Mouse (Mus musculus) spleen, adult 2 months (tissue): ENCODE measurements around the gene Map3k7cl. TPM values are rescaled to one million over a fixed set of nuclear protein-coding genes. Genes with fewer than 3 reads are reported as not detected.

Experiments used
- DNase-seq, 2 experiments: peaks; one replicate each; pipeline versions ENCODE4 v3.0.0 to v3.0.0-alpha.2; 2012 to 2021; ENCODE audit warnings: low spot score in 2 of 2, low read depth in 1 of 2
- H3K27ac ChIP-seq: fragments of 200-500 bp; 2 replicates; pipeline ENCODE4 v1.5.1; 2012; ENCODE audit warnings: low read length, inconsistent platforms; ENCODE audit not compliant: insufficient read depth
- H3K27me3 ChIP-seq: fragments of 200-500 bp; 2 replicates; pipeline ENCODE4 v1.6.1; 2012; ENCODE audit warnings: mild to moderate bottlenecking, moderate library complexity, low read length, inconsistent platforms; ENCODE audit not compliant: control insufficient read depth, insufficient read depth
- H3K36me3 ChIP-seq: fragments of 200-500 bp; 2 replicates; pipeline ENCODE4 v1.6.1; 2012; ENCODE audit warnings: mild to moderate bottlenecking, low read length, inconsistent platforms; ENCODE audit not compliant: control insufficient read depth, insufficient read depth
- H3K4me1 ChIP-seq: fragments of 200-500 bp; 2 replicates; pipeline ENCODE4 v1.6.1; 2011; ENCODE audit warnings: inconsistent platforms; ENCODE audit not compliant: control insufficient read depth, insufficient read depth, insufficient read length
- H3K4me3 ChIP-seq: fragments of 200-500 bp; 2 replicates; pipeline ENCODE4 v1.5.1; 2011; ENCODE audit warnings: mild to moderate bottlenecking, inconsistent platforms; ENCODE audit not compliant: insufficient read depth, insufficient read length; ENCODE audit errors: extremely low read depth
- CTCF ChIP-seq: fragments of 200-500 bp; IDR thresholded peaks from 2 replicates; pipeline ENCODE4 v1.5.1; 2011; ENCODE audit warnings: mild to moderate bottlenecking, inconsistent platforms; ENCODE audit not compliant: insufficient read depth, insufficient read length, insufficient replicate concordance; ENCODE audit errors: extremely low read depth
- POLR2A ChIP-seq: fragments of 200-500 bp; IDR thresholded peaks from 2 replicates; pipeline ENCODE4 v1.6.1; 2011; ENCODE audit warnings: low read depth, low read length, inconsistent platforms
- WGBS: fragments of 180-500 bp; shearing (Covaris S2); methylation state at CpG from one replicate; pipeline ENCODE4 v1.1.7; 2018; 5-methylcytosine and 5-hydroxymethylcytosine counted together
- polyA plus RNA-seq: library from polyadenylated mRNA; depleted of rRNA; stranded (reverse); fragments of >200 nt; gene quantifications from 2 replicates; pipeline ENCODE4 v1.2.3, GENCODE M21; 2012

Gene Map3k7cl
- polyA plus RNA-seq, 1 experiment: 0.78 TPM

- H3K27ac ChIP-seq: no peak overlapping the region
- H3K27me3 ChIP-seq: no peaks in the 10 kb centered on the region
- no peaks in the 10 kb centered on the region for H3K36me3 ChIP-seq
- H3K4me1 ChIP-seq: no peaks in the 10 kb centered on the region
- TF ChIP-seq CTCF (no peak), POLR2A (no peak)
- DNase-seq: no peak
- 61% methylated on average over 8 of the region's 8 CpGs for WGBS
- no peak overlapping the region for H3K4me3 ChIP-seq
These were observed 32.6 kb downstream of the Map3k7cl start for GRCm38 (mm10) chr16:87585548-87586262.

- H3K36me3 ChIP-seq: no peaks in the 10 kb centered on the region
- H3K4me1 ChIP-seq: no peaks in the 10 kb centered on the region
- H3K4me3 ChIP-seq: no peak overlapping the region
- TF ChIP-seq CTCF: no peak
- no peak for TF ChIP-seq POLR2A
- H3K27me3 ChIP-seq: no peaks in the 10 kb centered on the region
- no peak overlapping the region for H3K27ac ChIP-seq
- 90% methylated on average over 8 of the region's 8 CpGs for WGBS
- DNase-seq: no peak
These were observed 34.7 kb downstream of the Map3k7cl start for GRCm38 (mm10) chr16:87587843-87588242.

- no peak overlapping the region for H3K27ac ChIP-seq
- DNase-seq: no peak
- H3K4me3 ChIP-seq: no peak overlapping the region
- 80% methylated on average over 10 of the region's 10 CpGs for WGBS
- H3K36me3 ChIP-seq: no peaks in the 10 kb centered on the region
- H3K27me3 ChIP-seq: no peaks in the 10 kb centered on the region
- no peaks in the 10 kb centered on the region for H3K4me1 ChIP-seq
- TF ChIP-seq POLR2A: no peak
- TF ChIP-seq CTCF: no peak
These were observed 41.0 kb downstream of the Map3k7cl start for GRCm38 (mm10) chr16:87594145-87594544.

- Histone ChIP-seq H3K4me1 (no peaks in the 10 kb centered on the region), H3K27me3 (no peaks in the 10 kb centered on the region), H3K27ac (no peak overlapping the region), H3K4me3 (no peak overlapping the region), H3K36me3 (no peaks in the 10 kb centered on the region)
- 90% methylated on average over 10 of the region's 12 CpGs for WGBS
- DNase-seq: no peak
- TF ChIP-seq POLR2A (no peak), CTCF (no peak)
These were observed 42.0 kb downstream of the Map3k7cl start for GRCm38 (mm10) chr16:87595149-87595548.

GRCm38 (mm10) chr16:87602717-87603526, 49.8 kb downstream of the Map3k7cl start:
- no peak for DNase-seq
- TF ChIP-seq POLR2A (no peak), CTCF (no peak)
- no peak overlapping the region for H3K27ac ChIP-seq
- H3K36me3 ChIP-seq: no peaks in the 10 kb centered on the region
- WGBS: 66% methylated on average over 17 of the region's 17 CpGs
- H3K27me3 ChIP-seq: no peaks in the 10 kb centered on the region
- H3K4me3 ChIP-seq: no peak overlapping the region
- no peaks in the 10 kb centered on the region for H3K4me1 ChIP-seq

GRCm38 (mm10) chr16:87604002-87604401, 50.9 kb downstream of the Map3k7cl start:
- no peak for TF ChIP-seq CTCF
- no peak for TF ChIP-seq POLR2A
- Histone ChIP-seq H3K27me3 (no peaks in the 10 kb centered on the region), H3K4me3 (no peak overlapping the region), H3K27ac (no peak overlapping the region), H3K4me1 (no peaks in the 10 kb centered on the region), H3K36me3 (no peaks in the 10 kb centered on the region)
- WGBS: 63% methylated on average over 9 of the region's 9 CpGs
- DNase-seq: no peak
